Mouse (Mus musculus): ENCODE measurements at regions not wholly inside any gene's neighbourhood (a gene's known extent, or its start where the extent isn't known, plus 50 kb on each side); places are given as distances from the start of the nearest gene placed in this dataset.

DNA sequence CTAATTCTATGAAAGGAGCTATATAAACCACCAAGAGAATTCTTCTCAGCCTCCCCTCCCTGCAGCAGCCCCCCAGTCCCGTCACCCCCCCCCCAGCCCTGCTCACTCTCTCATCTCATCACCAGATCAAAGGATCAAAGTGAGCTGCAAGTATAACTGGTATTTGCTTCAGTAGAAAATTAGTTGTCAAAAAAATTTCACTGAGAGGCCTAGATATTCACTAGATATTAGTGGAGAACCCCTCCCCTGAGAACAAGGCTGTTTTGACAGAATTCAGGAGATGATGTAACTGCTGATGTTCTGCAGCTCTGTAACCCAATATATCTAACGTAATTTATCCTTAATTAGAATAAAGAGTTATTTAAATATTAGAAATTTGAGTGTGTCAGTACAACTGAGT, 124.2 kb upstream of the Slitrk2 start:
- no peak for TF ChIP-seq CTCF (IDR thresholded peaks at IDR 0.05; ENCODE audit: low read depth)
- no peaks in the 10 kb centered on the region for H3K27me3 ChIP-seq (ENCODE audit: insufficient read depth, low read length)
- no peak overlapping the region for H3K4me3 ChIP-seq (ENCODE audit: low read depth, low read length)
- no peak overlapping the region for H3K9ac ChIP-seq
- H3K4me2 ChIP-seq: no peak overlapping the region
- no peak overlapping the region for H3K27ac ChIP-seq (ENCODE audit: low read depth)
- H3K4me1 ChIP-seq (ENCODE audit: insufficient read depth): no peaks in the 10 kb centered on the region
- no peaks in the 10 kb centered on the region for H3K9me3 ChIP-seq (ENCODE audit: low read depth, low read length)
- WGBS: 35% methylated on average over 2 of the region's 2 CpGs
- H3K36me3 ChIP-seq (ENCODE audit: insufficient read depth): no peaks in the 10 kb centered on the region
- no peak for DNase-seq
- ATAC-seq (ENCODE audit: insufficient read depth): no peak

DNA sequence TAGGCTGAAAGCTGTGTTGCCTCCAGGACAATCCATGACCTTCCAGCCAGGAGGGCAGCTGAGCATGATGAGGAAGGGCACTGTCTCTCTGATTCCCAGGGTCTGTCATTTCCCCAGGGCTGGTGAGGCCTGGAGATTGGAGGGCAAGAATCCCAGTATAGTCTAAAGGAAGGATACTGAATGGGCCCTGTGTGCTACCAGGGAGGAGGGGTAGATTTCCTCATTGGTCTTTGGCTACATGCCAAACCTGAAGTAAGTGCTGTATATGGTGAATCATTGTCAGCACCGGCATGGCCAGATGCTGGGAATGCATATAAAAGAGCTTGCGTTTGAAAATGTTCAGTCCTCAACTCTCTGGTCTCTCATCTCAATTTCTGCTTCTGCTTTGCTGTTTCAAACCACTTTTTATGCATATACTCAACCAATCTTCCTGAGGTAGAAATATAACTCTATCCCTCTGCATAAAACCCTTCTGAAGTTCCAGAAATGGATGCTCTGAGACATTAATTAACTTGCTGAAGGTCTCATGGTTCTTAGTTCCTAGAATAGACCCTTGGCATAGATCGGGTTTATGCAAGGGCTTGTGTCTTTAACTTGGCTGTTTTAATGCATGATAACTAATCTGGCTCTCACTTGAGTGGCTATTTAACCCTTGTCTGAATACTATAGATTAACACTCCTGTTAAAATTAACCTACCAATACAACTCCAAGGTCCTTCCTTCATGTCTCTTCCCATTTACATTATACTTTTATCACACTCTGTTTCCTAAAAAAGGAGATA, 122.1 kb upstream of the Slitrk2 start:
- DNase-seq: no peak
- no peak overlapping the region for H3K27ac ChIP-seq (ENCODE audit: low read depth)
- H3K9ac ChIP-seq: no peak overlapping the region
- no peaks in the 10 kb centered on the region for H3K4me1 ChIP-seq (ENCODE audit: insufficient read depth)
- no peaks in the 10 kb centered on the region for H3K27me3 ChIP-seq (ENCODE audit: insufficient read depth, low read length)
- H3K4me3 ChIP-seq (ENCODE audit: low read depth, low read length): no peak overlapping the region
- no peak for ATAC-seq (ENCODE audit: insufficient read depth)
- no peaks in the 10 kb centered on the region for H3K36me3 ChIP-seq (ENCODE audit: insufficient read depth)
- H3K4me2 ChIP-seq: no peak overlapping the region
- H3K9me3 ChIP-seq (ENCODE audit: low read depth, low read length): no peaks in the 10 kb centered on the region
- 60% methylated on average over 3 of the region's 3 CpGs for WGBS
- TF ChIP-seq CTCF (IDR thresholded peaks at IDR 0.05; ENCODE audit: low read depth): no peak

DNA sequence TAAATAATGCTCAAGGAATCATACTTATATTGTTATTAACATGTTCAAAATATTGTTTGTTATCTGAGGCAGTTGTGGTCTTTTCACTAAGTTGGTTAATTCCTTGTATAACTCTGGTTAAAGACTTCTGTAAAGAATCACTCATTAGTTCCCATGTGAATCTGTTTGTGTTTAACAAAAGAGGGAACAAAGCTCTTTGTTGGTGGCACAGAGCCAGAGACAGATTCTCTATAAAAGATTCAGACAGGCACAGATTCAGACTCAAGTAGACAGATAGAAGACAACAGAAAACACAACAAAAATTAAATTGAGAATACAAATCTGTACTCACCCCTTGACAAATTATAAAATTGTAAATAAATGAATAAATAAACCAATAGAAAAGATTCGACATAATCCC, 120.2 kb upstream of the Slitrk2 start:
- no peaks in the 10 kb centered on the region for H3K9me3 ChIP-seq (ENCODE audit: low read depth, low read length)
- H3K27ac ChIP-seq (ENCODE audit: low read depth): no peak overlapping the region
- no peaks in the 10 kb centered on the region for H3K36me3 ChIP-seq (ENCODE audit: insufficient read depth)
- TF ChIP-seq CTCF (IDR thresholded peaks at IDR 0.05; ENCODE audit: low read depth): no peak
- no peaks in the 10 kb centered on the region for H3K27me3 ChIP-seq (ENCODE audit: insufficient read depth, low read length)
- H3K9ac ChIP-seq: no peak overlapping the region
- no peak for DNase-seq
- WGBS: 75% methylated on average over 1 of the region's 1 CpGs
- H3K4me1 ChIP-seq (ENCODE audit: insufficient read depth): no peaks in the 10 kb centered on the region
- ATAC-seq (ENCODE audit: insufficient read depth): no peak
- H3K4me3 ChIP-seq (ENCODE audit: low read depth, low read length): no peak overlapping the region
- no peak overlapping the region for H3K4me2 ChIP-seq

DNA sequence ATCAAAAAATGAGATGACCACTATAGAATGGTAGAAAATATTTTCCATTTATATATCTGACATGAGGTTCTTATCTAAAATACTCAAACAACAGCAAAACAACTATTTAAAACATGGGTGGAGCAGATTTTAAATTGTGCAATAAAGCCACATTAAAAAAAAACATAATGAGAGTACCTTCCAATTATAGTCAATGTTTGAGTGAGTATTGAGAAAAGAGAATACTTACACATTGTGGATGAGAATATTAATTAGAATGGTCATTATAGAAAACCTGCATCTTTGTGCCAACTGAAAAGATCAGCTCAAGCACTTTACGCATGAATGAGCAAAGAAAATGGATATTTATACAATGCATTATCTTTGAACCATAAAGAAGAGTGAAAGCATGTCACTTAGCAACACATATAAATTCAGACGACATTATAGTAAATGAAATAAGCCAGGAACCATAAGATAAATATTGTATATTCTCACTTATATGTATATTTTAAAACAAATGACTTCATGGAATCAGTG, 105.1 kb upstream of the Slitrk2 start:
- Histone ChIP-seq H3K9ac (no peak overlapping the region), H3K4me1 (ENCODE audit: insufficient read depth) (no peaks in the 10 kb centered on the region), H3K36me3 (ENCODE audit: insufficient read depth) (no peaks in the 10 kb centered on the region), H3K27me3 (ENCODE audit: insufficient read depth, low read length) (no peaks in the 10 kb centered on the region), H3K4me3 (ENCODE audit: low read depth, low read length) (no peak overlapping the region), H3K9me3 (ENCODE audit: low read depth, low read length) (no peaks in the 10 kb centered on the region), H3K27ac (ENCODE audit: low read depth) (no peak overlapping the region), H3K4me2 (no peak overlapping the region)
- no peak for ATAC-seq (ENCODE audit: insufficient read depth)
- 75% methylated on average over 2 of the region's 2 CpGs for whole genome bisulfite sequencing
- no peak for TF ChIP-seq CTCF (IDR thresholded peaks at IDR 0.05; ENCODE audit: low read depth)
- no peak for DNase-seq

DNA sequence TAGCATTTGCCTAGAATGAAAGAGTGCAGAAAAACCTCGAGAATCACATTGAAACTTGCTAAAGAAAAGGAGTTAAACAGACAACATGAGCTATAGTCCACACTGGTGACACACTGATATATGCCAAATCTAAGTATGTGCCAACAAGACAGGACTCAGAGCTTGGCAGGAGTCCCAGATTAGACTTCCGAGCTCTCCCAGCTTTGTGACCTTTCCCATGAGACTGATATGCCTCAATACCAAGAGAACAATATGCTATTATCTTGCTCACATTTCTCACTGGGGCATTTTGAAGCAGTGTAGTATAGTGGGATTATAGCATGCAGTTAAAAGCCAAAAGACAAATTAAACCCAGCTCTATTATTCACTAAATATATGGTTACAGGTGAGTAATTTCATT, 94.6 kb upstream of the Slitrk2 start:
- WGBS: 30% methylated on average over 2 of the region's 2 CpGs
- no peak overlapping the region for H3K4me3 ChIP-seq (ENCODE audit: low read depth, low read length)

More for the DNA sequence above, 94.6 kb upstream of the Slitrk2 start:
- DNase-seq (peak; percentile 45), ATAC-seq (ENCODE audit: insufficient read depth) (peak; percentile 47; the same call in 1 of the 2 replicates)
- no peak overlapping the region for H3K9ac ChIP-seq
- no peak overlapping the region for H3K27ac ChIP-seq (ENCODE audit: low read depth)
- H3K4me2 ChIP-seq: no peak overlapping the region
- no peaks in the 10 kb centered on the region for H3K4me1 ChIP-seq (ENCODE audit: insufficient read depth)
- H3K9me3 ChIP-seq (ENCODE audit: low read depth, low read length): no peaks in the 10 kb centered on the region
- no peak for TF ChIP-seq CTCF (IDR thresholded peaks at IDR 0.05; ENCODE audit: low read depth)
- no peaks in the 10 kb centered on the region for H3K36me3 ChIP-seq (ENCODE audit: insufficient read depth)
- H3K27me3 ChIP-seq (ENCODE audit: insufficient read depth, low read length): no peaks in the 10 kb centered on the region

Measured in lung, embryonic 14.5 days (tissue).